Mouse (Mus musculus): ENCODE results near the gene Kctd2. TPM values are rescaled to one million over a fixed set of nuclear protein-coding genes. Genes with fewer than 3 reads are reported as not detected.
"Not testable (repeated sequence)": the region's sequence is repeated elsewhere in the genome, so short reads cannot be mapped to it uniquely, and the experiment has no call there.

The Kctd2 gene
- polyA plus RNA-seq, 1 experiment from 2014 or later, result 9.6 TPM

GRCm38 (mm10) chr11:115447321-115447885, 27.5 kb downstream of the Kctd2 start:
- H3K9me3 ChIP-seq, result no peaks in the 10 kb centered on the region
- no peak overlapping the region for H3K27ac ChIP-seq
- H3K4me2 ChIP-seq, result no peak overlapping the region
- no peaks in the 10 kb centered on the region for H3K36me3 ChIP-seq
- no peak for ATAC-seq (ENCODE audit: insufficient number of reproducible peaks, insufficient read depth, low FRiP score, low TSS enrichment, low read depth)
- H3K9ac ChIP-seq, result no peak overlapping the region
- H3K27me3 ChIP-seq, result no peaks in the 10 kb centered on the region
- H3K4me1 ChIP-seq, result 0 out of 2 replicates have a peak, but pooled peaks cover 5% of the 10 kb centered on the region
- WGBS, result 80% methylated on average over 11 of the region's 11 CpGs
- H3K4me3 ChIP-seq, result no peak overlapping the region

GRCm38 (mm10) chr11:115448075-115448474, 28.1 kb downstream of the Kctd2 start:
- Histone ChIP-seq H3K9ac (no peak overlapping the region), H3K27me3 (no peaks in the 10 kb centered on the region), H3K36me3 (no peaks in the 10 kb centered on the region), H3K4me3 (no peak overlapping the region), H3K4me2 (no peak overlapping the region), H3K4me1 (0 out of 2 replicates have a peak, but pooled peaks cover 5% of the 10 kb centered on the region), H3K9me3 (no peaks in the 10 kb centered on the region), H3K27ac (no peak overlapping the region)
- ATAC-seq (ENCODE audit: insufficient number of reproducible peaks, insufficient read depth, low FRiP score, low TSS enrichment, low read depth), result no peak
- 84% methylated on average over 16 of the region's 16 CpGs for WGBS

- H3K27me3 ChIP-seq, result no peaks in the 10 kb centered on the region
- H3K4me3 ChIP-seq, result no peak overlapping the region
- 0 out of 2 replicates have a peak, but pooled peaks cover 5% of the 10 kb centered on the region for H3K4me1 ChIP-seq
- WGBS, result 14% methylated on average over 7 of the region's 7 CpGs
- ATAC-seq (ENCODE audit: insufficient number of reproducible peaks, insufficient read depth, low FRiP score, low TSS enrichment, low read depth), result no peak
- no peak overlapping the region for H3K9ac ChIP-seq
- no peaks in the 10 kb centered on the region for H3K9me3 ChIP-seq
- H3K36me3 ChIP-seq, result no peaks in the 10 kb centered on the region
- H3K27ac ChIP-seq, result no peak overlapping the region
- no peak overlapping the region for H3K4me2 ChIP-seq
Measured at GRCm38 (mm10) chr11:115448998-115449397, 29.1 kb downstream of the Kctd2 start.

GRCm38 (mm10) chr11:115450176-115450575, 30.2 kb downstream of the Kctd2 start:
- 89% methylated on average over 7 of the region's 7 CpGs for WGBS
- no peaks in the 10 kb centered on the region for H3K9me3 ChIP-seq
- ATAC-seq (ENCODE audit: insufficient number of reproducible peaks, insufficient read depth, low FRiP score, low TSS enrichment, low read depth), result no peak
- H3K4me3 ChIP-seq, result no peak overlapping the region
- H3K27ac ChIP-seq, result no peak overlapping the region
- no peak overlapping the region for H3K4me2 ChIP-seq
- H3K9ac ChIP-seq, result no peak overlapping the region
- H3K27me3 ChIP-seq, result no peaks in the 10 kb centered on the region
- no peaks in the 10 kb centered on the region for H3K36me3 ChIP-seq
- 0 out of 2 replicates have a peak, but pooled peaks cover 5% of the 10 kb centered on the region for H3K4me1 ChIP-seq

- Histone ChIP-seq H3K27me3 (no peaks in the 10 kb centered on the region), H3K36me3 (no peaks in the 10 kb centered on the region), H3K9ac (no peak overlapping the region), H3K27ac (no peak overlapping the region), H3K4me1 (0 out of 2 replicates have a peak, but pooled peaks cover under 1% of the 10 kb centered on the region), H3K4me2 (no peak overlapping the region), H3K9me3 (no peaks in the 10 kb centered on the region), H3K4me3 (no peak overlapping the region)
- WGBS, result 84% methylated on average over 8 of the region's 8 CpGs
- no peak for ATAC-seq (ENCODE audit: insufficient number of reproducible peaks, insufficient read depth, low FRiP score, low TSS enrichment, low read depth)
Measured at GRCm38 (mm10) chr11:115451781-115452241, 31.9 kb downstream of the Kctd2 start.

- Histone ChIP-seq H3K4me1 (peaks cover 4% of the 10 kb centered on the region; the same call in 1 of the 2 replicates), H3K36me3 (no peaks in the 10 kb centered on the region), H3K27me3 (no peaks in the 10 kb centered on the region), H3K4me3 (no peak overlapping the region), H3K9me3 (no peaks in the 10 kb centered on the region), H3K27ac (no peak overlapping the region), H3K4me2 (no peak overlapping the region), H3K9ac (no peak overlapping the region)
- ATAC-seq (ENCODE audit: insufficient number of reproducible peaks, insufficient read depth, low FRiP score, low TSS enrichment, low read depth), result no peak
- 76% methylated on average over 7 of the region's 7 CpGs for WGBS
Measured at GRCm38 (mm10) chr11:115452281-115452860, 32.4 kb downstream of the Kctd2 start.

GRCm38 (mm10) chr11:115453306-115453705, 33.4 kb downstream of the Kctd2 start:
- no peak overlapping the region for H3K4me2 ChIP-seq
- H3K27ac ChIP-seq, result no peak overlapping the region
- no peak overlapping the region for H3K9ac ChIP-seq
- H3K36me3 ChIP-seq, result no peaks in the 10 kb centered on the region
- no peak overlapping the region for H3K4me3 ChIP-seq
- no peaks in the 10 kb centered on the region for H3K27me3 ChIP-seq
- WGBS, result 65% methylated on average over 4 of the region's 4 CpGs
- ATAC-seq (ENCODE audit: insufficient number of reproducible peaks, insufficient read depth, low FRiP score, low TSS enrichment, low read depth), result no peak
- no peaks in the 10 kb centered on the region for H3K9me3 ChIP-seq
- H3K4me1 ChIP-seq, result peaks cover 4% of the 10 kb centered on the region; the same call in 1 of the 2 replicates

- H3K4me3 ChIP-seq; H3K4me1 ChIP-seq; H3K27me3 ChIP-seq; ATAC-seq (ENCODE audit: insufficient number of reproducible peaks, insufficient read depth, low FRiP score, low TSS enrichment, low read depth); H3K4me2 ChIP-seq; H3K36me3 ChIP-seq; H3K9me3 ChIP-seq; H3K9ac ChIP-seq; H3K27ac ChIP-seq: not testable (repeated sequence)
- 86% methylated on average over 6 of the region's 6 CpGs for WGBS
Measured at GRCm38 (mm10) chr11:115454822-115455221, 34.9 kb downstream of the Kctd2 start.

- Histone ChIP-seq H3K27ac (no peak overlapping the region), H3K9ac (no peak overlapping the region), H3K36me3 (no peaks in the 10 kb centered on the region), H3K4me1 (peaks cover 4% of the 10 kb centered on the region; the same call in 1 of the 2 replicates), H3K9me3 (no peaks in the 10 kb centered on the region), H3K4me2 (no peak overlapping the region), H3K4me3 (no peak overlapping the region), H3K27me3 (no peaks in the 10 kb centered on the region)
- WGBS, result 87% methylated on average over 15 of the region's 15 CpGs
- no peak for ATAC-seq (ENCODE audit: insufficient number of reproducible peaks, insufficient read depth, low FRiP score, low TSS enrichment, low read depth)
Measured at GRCm38 (mm10) chr11:115455619-115456018, 35.7 kb downstream of the Kctd2 start.

- 92% methylated on average over 5 of the region's 5 CpGs for WGBS
- H3K27ac ChIP-seq, result no peak overlapping the region
- no peaks in the 10 kb centered on the region for H3K36me3 ChIP-seq
- ATAC-seq (ENCODE audit: insufficient number of reproducible peaks, insufficient read depth, low FRiP score, low TSS enrichment, low read depth), result no peak
- no peak overlapping the region for H3K4me2 ChIP-seq
- H3K9me3 ChIP-seq, result no peaks in the 10 kb centered on the region
- H3K4me3 ChIP-seq, result no peak overlapping the region
- no peaks in the 10 kb centered on the region for H3K27me3 ChIP-seq
- H3K9ac ChIP-seq, result no peak overlapping the region
- peaks cover 4% of the 10 kb centered on the region; the same call in 1 of the 2 replicates for H3K4me1 ChIP-seq
Measured at GRCm38 (mm10) chr11:115456182-115456581, 36.3 kb downstream of the Kctd2 start.

GRCm38 (mm10) chr11:115457405-115457804, 37.5 kb downstream of the Kctd2 start:
- Histone ChIP-seq H3K9ac (no peak overlapping the region), H3K4me3 (no peak overlapping the region), H3K4me1 (peaks cover 4% of the 10 kb centered on the region; the same call in 1 of the 2 replicates), H3K27ac (no peak overlapping the region), H3K9me3 (no peaks in the 10 kb centered on the region), H3K36me3 (no peaks in the 10 kb centered on the region), H3K4me2 (no peak overlapping the region), H3K27me3 (no peaks in the 10 kb centered on the region)
- ATAC-seq (ENCODE audit: insufficient number of reproducible peaks, insufficient read depth, low FRiP score, low TSS enrichment, low read depth), result no peak
- WGBS, result 19% methylated on average over 6 of the region's 6 CpGs

- no peak for ATAC-seq (ENCODE audit: insufficient number of reproducible peaks, insufficient read depth, low FRiP score, low TSS enrichment, low read depth)
- H3K4me3 ChIP-seq, result no peak overlapping the region
- H3K27ac ChIP-seq, result no peak overlapping the region
- H3K27me3 ChIP-seq, result no peaks in the 10 kb centered on the region
- 16% methylated on average over 8 of the region's 8 CpGs for WGBS
- no peak overlapping the region for H3K9ac ChIP-seq
- no peak overlapping the region for H3K4me2 ChIP-seq
- no peaks in the 10 kb centered on the region for H3K9me3 ChIP-seq
- no peaks in the 10 kb centered on the region for H3K36me3 ChIP-seq
- H3K4me1 ChIP-seq, result peaks cover 4% of the 10 kb centered on the region; the same call in 1 of the 2 replicates
Measured at GRCm38 (mm10) chr11:115460976-115461375, 41.0 kb downstream of the Kctd2 start.
